23 mouse cellular contexts compared by ENCODE assay signal in genomic region chr9:60001444-60001843, GRCm38 (mm10). TPM values are rescaled to one million over a fixed set of nuclear protein-coding genes. Genes with fewer than 3 reads are reported as not detected.
"Had no signal": no experiment of that assay in that cellular context is flagged by ENCODE, and none has a peak within 500 bp of the region (broad histone marks: within the 10 kb centered on the region; RNA-seq: fewer than 3 reads in every experiment).

No protein-coding gene starts in this region.

- H3K4me3 ChIP-seq: midbrain, embryonic 10.5 days; midbrain, embryonic 12.5 days; neural tube, embryonic 13.5 days; stomach, embryonic 15.5 days had no signal

- H3K4me2 ChIP-seq: lung, embryonic 14.5 days; midbrain, embryonic 12.5 days; neural tube, embryonic 13.5 days; stomach, embryonic 15.5 days had no signal

- H3K9ac ChIP-seq: lung, embryonic 14.5 days; midbrain, embryonic 12.5 days; neural tube, embryonic 13.5 days; stomach, embryonic 15.5 days had no signal

- DNase-seq: lung, adult 18-20 months; lung, embryonic 14.5 days; lung, postnatal 10 days; lung, postnatal 4 days; midbrain, embryonic 14.5 days; right cerebral cortex, postnatal 14 days; thymus, adult 2 months; thymus, postnatal 14 days; thymus, postnatal 36 days had no signal

- H3K9me3 ChIP-seq: midbrain, embryonic 10.5 days; midbrain, embryonic 12.5 days; neural tube, embryonic 13.5 days; stomach, embryonic 15.5 days had no signal

- H3K27me3 ChIP-seq: midbrain, embryonic 12.5 days; neural tube, embryonic 13.5 days; stomach, embryonic 15.5 days had no signal

- H3K4me1 ChIP-seq: midbrain, embryonic 10.5 days; midbrain, embryonic 12.5 days; neural tube, embryonic 13.5 days; stomach, embryonic 15.5 days had no signal

- H3K36me3 ChIP-seq: midbrain, embryonic 10.5 days; midbrain, embryonic 12.5 days; neural tube, embryonic 13.5 days; stomach, embryonic 15.5 days had no signal

- H3K27ac ChIP-seq: midbrain, embryonic 10.5 days; midbrain, embryonic 12.5 days; neural tube, embryonic 13.5 days; stomach, embryonic 15.5 days; stomach, postnatal 0 days had no signal

RNA-seq across cellular contexts. Expression of gene Nr2e3, which starts 41.0 kb away (rescaled TPM):
- total RNA-seq: megakaryocyte, adult 5-6 weeks; megakaryocyte-erythroid progenitor cell, adult 5-6 weeks; midbrain, postnatal 0 days; monocyte, adult 5-6 weeks; neutrophil, adult 5-6 weeks had no signal
- polyA plus RNA-seq: lung, embryonic 14.5 days; lung, embryonic 16.5 days; midbrain, embryonic 10.5 days; midbrain, embryonic 12.5 days; midbrain, embryonic 14.5 days; midbrain, postnatal 0 days; neural tube, embryonic 11.5 days; spleen, adult 2 months; stomach, postnatal 0 days; testis, adult 2 months; thymus, adult 2 months had no signal
